Mouse (Mus musculus): ENCODE data around the gene Wdr93.
A peak's percentile ranks its signal among the peaks of the same experiment; 100 is the strongest.

DNA sequence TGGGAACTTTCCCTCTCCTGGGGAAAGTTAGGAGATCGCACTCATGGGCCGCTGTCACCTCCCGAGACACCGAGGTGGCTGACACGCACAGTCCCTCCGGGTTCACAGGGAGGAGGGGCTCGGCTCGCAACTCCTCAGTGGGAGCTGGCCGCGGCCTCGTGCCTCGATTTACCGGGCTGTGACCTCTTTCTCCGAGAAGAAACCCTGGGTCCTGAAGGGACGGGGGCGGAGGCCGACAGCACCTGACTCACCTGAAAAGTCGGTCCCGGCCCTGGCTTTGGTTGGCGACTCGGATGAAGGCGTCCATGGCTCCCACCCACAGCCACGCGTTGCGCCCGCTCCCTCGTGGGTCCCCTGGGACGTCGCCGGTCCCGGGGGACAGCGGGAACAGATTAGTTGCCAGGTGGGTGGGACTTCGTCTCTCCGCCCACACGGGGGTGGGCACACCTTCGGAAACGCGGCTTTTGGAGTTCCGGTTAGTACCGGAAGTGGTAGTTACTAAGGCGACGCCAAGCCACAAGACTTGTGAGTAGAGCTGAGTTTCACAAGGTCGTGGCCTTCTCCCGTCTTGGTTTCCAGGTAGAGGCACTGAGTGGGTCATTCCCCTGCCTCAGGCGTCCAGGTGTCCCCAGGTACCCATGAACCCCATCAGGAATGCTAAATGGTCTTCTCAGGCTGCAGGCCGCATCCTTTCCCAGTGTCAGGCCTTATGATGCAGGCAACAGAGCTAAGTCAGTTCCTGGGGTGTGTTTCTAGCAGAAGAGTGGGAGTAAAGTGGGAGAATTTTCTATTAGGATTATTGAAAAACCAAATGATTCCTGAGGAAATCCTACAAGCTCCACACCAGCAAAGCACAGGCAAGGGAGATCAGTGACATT, at the start of gene Wdr93, which contains the start of gene Pex11a:
- TF ChIP-seq CTCF (IDR thresholded peaks at IDR 0.05; ENCODE audit: extremely low read depth, insufficient read depth, low read length) (no peak), POLR2A (IDR thresholded peaks at IDR 0.05; ENCODE audit: extremely low read depth, insufficient read depth, low read length) (0 out of 2 replicates have a peak, but pooled peaks have one; percentile 19)

All from cortical plate, adult 2 months (tissue).